Mouse (Mus musculus): ENCODE measurements around the gene Exoc3l. TPM values are rescaled to one million over a fixed set of nuclear protein-coding genes. Genes with fewer than 3 reads are reported as not detected.
A peak's percentile ranks its signal among the peaks of the same experiment; 100 is the strongest.

Gene Exoc3l
- polyA plus RNA-seq, 1 experiment from 2014 or later, result 11.2 TPM

DNA sequence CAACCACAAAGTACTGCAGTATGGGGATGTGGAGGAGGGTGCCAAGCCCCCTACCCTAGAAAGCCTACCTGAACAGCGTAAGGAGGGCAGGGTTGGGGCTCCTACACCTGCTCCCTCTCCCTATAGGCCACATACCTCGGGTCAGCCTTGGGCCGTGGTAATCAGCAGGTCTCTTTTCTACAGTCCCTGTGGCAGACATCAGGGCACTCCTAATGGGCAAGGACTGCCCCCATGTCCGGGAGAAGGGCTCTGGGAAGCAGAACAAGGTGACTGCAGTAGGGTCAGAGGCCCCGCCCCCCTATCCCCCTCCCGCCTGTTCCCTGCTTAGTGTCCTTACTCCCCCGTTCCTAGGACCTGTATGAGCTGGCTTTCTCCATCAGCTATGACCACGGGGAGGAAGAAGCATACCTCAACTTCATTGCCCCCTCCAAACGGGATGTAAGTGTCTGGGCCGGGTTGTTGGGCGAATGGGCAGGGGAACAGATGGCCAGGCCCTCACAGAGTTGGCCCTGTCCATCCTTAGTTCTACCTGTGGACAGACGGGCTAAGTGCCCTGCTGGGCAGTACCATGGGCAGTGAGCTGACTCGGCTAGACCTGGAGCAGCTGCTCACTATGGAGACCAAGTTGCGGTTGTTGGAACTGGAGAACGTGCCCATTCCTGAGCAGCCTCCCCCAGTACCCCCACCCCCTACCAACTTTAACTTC is 13.4 kb upstream of the Exoc3l start:
- H3K27ac ChIP-seq, result no peak overlapping the region
- H3K4me1 ChIP-seq, result peaks cover 20% of the 10 kb centered on the region
- peaks cover 84% of the 10 kb centered on the region for H3K36me3 ChIP-seq (replicated peaks)
- no peaks in the 10 kb centered on the region for H3K27me3 ChIP-seq
- H3K4me3 ChIP-seq (replicated peaks), result no peak overlapping the region
- WGBS, result 84% methylated on average over 15 of the region's 15 CpGs
- no peaks in the 10 kb centered on the region for H3K9me3 ChIP-seq
- H3K4me2 ChIP-seq, result no peak overlapping the region
- H3K9ac ChIP-seq, result no peak overlapping the region
- no peak for ATAC-seq (ENCODE audit: low FRiP score)

DNA sequence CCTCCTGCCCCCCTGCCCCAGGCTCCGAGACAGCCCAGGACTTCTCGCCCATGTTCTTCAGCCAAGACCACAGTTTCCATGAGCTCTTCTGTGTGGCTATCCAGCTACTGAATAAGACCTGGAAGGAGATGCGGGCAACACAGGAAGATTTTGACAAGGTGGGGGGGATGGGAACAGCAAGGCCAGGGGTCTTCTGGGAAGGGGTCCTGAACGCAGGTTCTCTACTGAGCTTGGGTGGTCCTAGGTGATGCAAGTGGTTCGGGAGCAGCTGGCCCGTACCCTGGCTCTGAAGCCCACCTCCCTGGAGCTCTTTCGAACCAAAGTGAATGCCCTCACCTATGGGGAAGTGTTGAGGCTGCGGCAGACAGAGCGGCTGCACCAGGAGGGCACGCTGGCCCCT is 12.5 kb upstream of the Exoc3l start:
- no peak overlapping the region for H3K27ac ChIP-seq
- H3K4me2 ChIP-seq, result no peak overlapping the region
- H3K4me3 ChIP-seq (replicated peaks), result no peak overlapping the region
- H3K36me3 ChIP-seq (replicated peaks), result peaks cover 84% of the 10 kb centered on the region
- H3K4me1 ChIP-seq, result peaks cover 21% of the 10 kb centered on the region
- no peaks in the 10 kb centered on the region for H3K9me3 ChIP-seq
- no peak overlapping the region for H3K9ac ChIP-seq
- 93% methylated on average over 10 of the region's 10 CpGs for WGBS
- no peak for ATAC-seq (ENCODE audit: low FRiP score)
- H3K27me3 ChIP-seq, result no peaks in the 10 kb centered on the region

- Histone ChIP-seq H3K27ac (no peak overlapping the region), H3K4me1 (peaks cover 21% of the 10 kb centered on the region)
- WGBS, result 93% methylated on average over 13 of the region's 13 CpGs
These were observed 11.8 kb upstream of the Exoc3l start for GRCm38 (mm10) chr8:105307670-105308069.

GRCm38 (mm10) chr8:105306146-105306691 is 10.3 kb upstream of the Exoc3l start:
- H3K4me1 ChIP-seq, result peaks cover 21% of the 10 kb centered on the region
- 0 out of 2 replicates have a peak overlapping the region, but pooled peaks have one; percentile 29 for H3K9ac ChIP-seq
- H3K27me3 ChIP-seq, result no peaks in the 10 kb centered on the region
- no peak overlapping the region for H3K27ac ChIP-seq
- H3K36me3 ChIP-seq (replicated peaks), result peaks cover 81% of the 10 kb centered on the region
- peak overlapping the region; percentile 45 for H3K4me2 ChIP-seq
- no peaks in the 10 kb centered on the region for H3K9me3 ChIP-seq
- ATAC-seq (ENCODE audit: low FRiP score), result peak; percentile 3; the same call in 1 of the 2 replicates
- 61% methylated on average over 5 of the region's 5 CpGs for WGBS
- H3K4me3 ChIP-seq (replicated peaks), result no peak overlapping the region

More at GRCm38 (mm10) chr8:105307670-105308069, 11.8 kb upstream of the Exoc3l start:
- no peak overlapping the region for H3K9ac ChIP-seq
- H3K36me3 ChIP-seq (replicated peaks), result peaks cover 82% of the 10 kb centered on the region
- no peak for ATAC-seq (ENCODE audit: low FRiP score)
- no peak overlapping the region for H3K4me3 ChIP-seq (replicated peaks)
- H3K9me3 ChIP-seq, result no peaks in the 10 kb centered on the region
- H3K4me2 ChIP-seq, result no peak overlapping the region
- H3K27me3 ChIP-seq, result no peaks in the 10 kb centered on the region

DNA sequence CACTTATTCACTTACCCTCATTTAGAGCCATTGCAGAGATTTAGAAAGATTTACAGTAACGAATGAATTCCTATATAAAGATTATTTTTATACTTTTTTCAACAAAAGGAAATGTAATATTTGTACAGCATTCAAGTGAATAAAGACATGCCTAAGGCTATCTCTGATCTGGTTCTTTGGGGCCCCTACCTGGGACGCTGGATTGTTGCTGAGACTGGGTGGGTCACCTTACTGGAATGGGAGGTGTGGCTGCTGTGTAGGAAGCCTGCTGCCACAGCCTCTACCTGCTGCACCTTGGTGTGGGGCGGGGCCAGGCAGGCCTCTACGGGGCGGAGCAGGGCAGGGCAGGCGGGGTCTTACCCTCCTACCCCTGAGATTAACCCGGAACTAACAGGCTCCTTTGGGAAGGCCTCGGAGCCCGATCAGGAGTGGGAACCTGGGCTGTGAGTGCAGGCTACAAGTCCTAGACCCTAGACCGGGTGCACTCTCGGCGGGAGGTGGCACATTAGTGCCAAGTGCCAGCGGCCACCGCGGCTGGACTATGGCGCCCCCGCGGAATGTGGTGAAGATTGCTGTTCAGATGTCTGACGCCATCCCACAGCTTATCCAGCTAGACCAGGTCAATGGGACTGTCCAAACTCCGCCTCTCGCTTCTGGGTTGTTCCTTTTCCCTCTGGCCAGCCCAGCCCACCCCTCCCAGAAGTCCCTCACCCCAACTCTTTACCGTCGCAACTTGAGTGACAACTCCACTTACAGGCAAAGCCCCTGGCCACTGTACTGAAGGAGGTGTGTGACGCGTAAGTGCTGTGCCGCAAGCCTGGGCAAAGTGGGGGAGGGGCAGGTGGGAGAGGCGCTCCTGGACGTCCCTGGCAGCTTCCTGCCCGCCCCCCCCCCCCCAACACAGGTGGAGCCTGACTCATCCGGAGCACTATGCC is 9.6 kb upstream of the Exoc3l start, which contains the start of gene Elmo3:
TSS of gene Elmo3 (plus strand) at position 391 of the 935 bp plus-strand sequence.
- H3K4me3 ChIP-seq (replicated peaks), result peak within 1 kb of the TSS; percentile 17
- peaks cover 21% of the 10 kb centered on the region for H3K4me1 ChIP-seq
- no peak within 1 kb of the TSS for H3K27ac ChIP-seq
- no peaks in the 10 kb centered on the region for H3K27me3 ChIP-seq
- H3K4me2 ChIP-seq, result peak within 1 kb of the TSS; percentile 45
- H3K36me3 ChIP-seq (replicated peaks), result peaks cover 88% of the 10 kb centered on the region
- ATAC-seq (ENCODE audit: low FRiP score), result peak; percentile 54
- peak within 1 kb of the TSS; percentile 29; the same call in 1 of the 2 replicates for H3K9ac ChIP-seq
- no peaks in the 10 kb centered on the region for H3K9me3 ChIP-seq
- 8% methylated on average over 29 of the region's 30 CpGs for WGBS

DNA sequence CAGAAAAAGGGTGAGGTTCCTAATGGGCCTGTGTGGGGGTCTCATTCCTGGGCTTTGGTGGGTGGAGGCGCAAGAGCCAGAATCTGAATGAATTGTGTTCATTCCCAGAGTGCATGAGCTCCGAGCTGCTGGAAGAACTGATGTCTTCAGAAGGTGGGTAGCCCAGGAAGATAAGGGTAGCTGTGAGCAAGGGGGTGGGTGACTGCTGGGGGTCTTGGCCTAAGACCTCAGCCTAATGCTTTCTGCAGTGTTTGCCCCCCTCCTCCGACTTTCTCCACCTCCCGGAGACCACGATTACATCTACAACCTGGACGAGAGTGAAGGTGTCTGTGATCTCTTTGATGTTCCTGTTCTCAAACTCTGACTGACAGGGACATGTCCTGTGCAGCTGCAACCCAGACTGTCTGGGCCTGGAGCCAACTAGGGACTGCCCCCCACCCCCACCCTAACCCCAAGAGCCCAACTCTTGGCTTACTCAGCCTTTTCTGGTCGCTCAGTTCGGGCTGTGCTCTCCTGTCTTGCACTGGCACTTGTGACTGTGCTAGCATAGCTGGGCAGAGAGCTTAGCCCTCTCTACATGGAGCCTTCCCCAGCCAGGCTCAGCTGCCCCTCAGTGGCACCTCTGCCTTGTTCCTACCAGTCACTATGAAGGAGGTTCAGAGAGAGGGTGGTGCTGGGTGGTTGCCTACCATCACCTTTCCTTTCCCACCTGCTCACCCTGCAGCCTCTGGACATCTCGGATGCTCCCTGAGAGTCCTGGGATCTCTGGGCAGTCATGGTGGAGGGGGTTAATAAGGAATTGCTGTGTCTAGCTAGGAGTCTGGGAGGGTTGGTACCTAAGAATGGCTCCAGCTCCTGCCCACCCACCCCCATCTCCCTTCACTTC is 8.7 kb upstream of the Exoc3l start:
- peak; percentile 10; the same call in 1 of the 2 replicates for ATAC-seq (ENCODE audit: low FRiP score)
- Histone ChIP-seq H3K9me3 (no peaks in the 10 kb centered on the region), H3K4me1 (peaks cover 21% of the 10 kb centered on the region), H3K27me3 (no peaks in the 10 kb centered on the region), H3K9ac (no peak overlapping the region), H3K27ac (no peak overlapping the region), H3K4me3 (replicated peaks) (no peak overlapping the region), H3K4me2 (no peak overlapping the region), H3K36me3 (replicated peaks) (peaks cover 90% of the 10 kb centered on the region)
- WGBS, result 84% methylated on average over 9 of the region's 9 CpGs

DNA sequence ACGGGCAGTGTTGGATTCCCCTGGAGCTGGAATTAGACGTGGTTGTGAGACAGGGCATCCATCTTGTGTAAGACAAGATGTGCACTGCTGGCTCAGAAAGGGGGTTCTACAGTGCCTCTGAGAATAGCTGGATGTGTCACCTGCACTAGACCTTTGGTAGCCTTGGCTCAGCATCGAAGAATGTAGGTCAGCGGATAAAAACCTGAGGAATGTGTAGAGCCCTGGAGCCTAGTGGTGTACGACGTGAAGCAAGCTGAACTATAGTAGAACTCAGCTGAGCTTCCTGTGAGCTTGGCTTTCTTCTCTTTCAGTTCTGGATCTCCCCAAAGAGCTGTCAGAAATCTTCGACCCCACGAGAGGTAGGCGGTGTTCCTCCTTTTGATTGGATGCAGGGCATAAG is 8.0 kb upstream of the Exoc3l start:
- 86% methylated on average over 9 of the region's 9 CpGs for WGBS
- Histone ChIP-seq H3K27me3 (no peaks in the 10 kb centered on the region), H3K9me3 (no peaks in the 10 kb centered on the region), H3K4me2 (no peak overlapping the region), H3K27ac (no peak overlapping the region), H3K36me3 (replicated peaks) (peaks cover 86% of the 10 kb centered on the region), H3K4me3 (replicated peaks) (no peak overlapping the region), H3K4me1 (peaks cover 23% of the 10 kb centered on the region), H3K9ac (no peak overlapping the region)
- ATAC-seq (ENCODE audit: low FRiP score), result no peak

DNA sequence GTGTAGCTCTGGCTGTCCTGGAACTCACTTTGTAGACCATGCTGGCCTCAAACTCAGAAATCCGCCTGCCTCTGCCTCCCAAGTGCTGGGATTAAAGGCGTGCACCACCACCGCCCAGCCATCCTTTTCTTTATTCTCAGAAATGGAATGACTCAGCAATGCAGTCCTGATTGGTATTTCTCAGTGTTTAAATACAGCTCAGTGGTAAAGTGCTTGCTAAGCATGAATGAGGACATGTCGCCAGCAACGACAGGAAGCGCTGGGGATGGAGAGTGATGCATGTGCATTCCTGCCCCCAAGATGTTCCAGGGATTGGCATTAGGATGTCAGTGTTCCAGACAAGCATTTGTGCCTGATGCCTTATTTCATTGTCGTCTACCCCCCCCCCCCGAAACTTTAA is 7.5 kb upstream of the Exoc3l start:
- H3K27ac ChIP-seq, result no peak overlapping the region
- H3K4me2 ChIP-seq, result no peak overlapping the region
- H3K4me3 ChIP-seq (replicated peaks), result no peak overlapping the region
- peaks cover 85% of the 10 kb centered on the region for H3K36me3 ChIP-seq (replicated peaks)
- no peak for ATAC-seq (ENCODE audit: low FRiP score)
- peaks cover 28% of the 10 kb centered on the region for H3K4me1 ChIP-seq
- H3K27me3 ChIP-seq, result no peaks in the 10 kb centered on the region
- 94% methylated on average over 8 of the region's 8 CpGs for WGBS
- H3K9ac ChIP-seq, result no peak overlapping the region
- no peaks in the 10 kb centered on the region for H3K9me3 ChIP-seq

- H3K9me3 ChIP-seq, result no peaks in the 10 kb centered on the region
- ATAC-seq (ENCODE audit: low FRiP score), result no peak
- 94% methylated on average over 8 of the region's 8 CpGs for WGBS
- peaks cover 3% of the 10 kb centered on the region for H3K27me3 ChIP-seq
- no peak overlapping the region for H3K27ac ChIP-seq
- H3K4me3 ChIP-seq (replicated peaks), result no peak overlapping the region
- H3K36me3 ChIP-seq (replicated peaks), result peaks cover 57% of the 10 kb centered on the region
- H3K4me1 ChIP-seq, result peaks cover 27% of the 10 kb centered on the region
- no peak overlapping the region for H3K4me2 ChIP-seq
- H3K9ac ChIP-seq, result no peak overlapping the region
These were observed 4.1 kb upstream of the Exoc3l start for GRCm38 (mm10) chr8:105299962-105300361.

GRCm38 (mm10) chr8:105298351-105299252 is 2.7 kb upstream of the Exoc3l start:
- Histone ChIP-seq H3K9me3 (no peaks in the 10 kb centered on the region), H3K27me3 (peaks cover 3% of the 10 kb centered on the region), H3K4me2 (peak overlapping the region; percentile 98), H3K4me1 (peaks cover 19% of the 10 kb centered on the region), H3K4me3 (replicated peaks) (peak overlapping the region; percentile 86), H3K9ac (peak overlapping the region; percentile 89), H3K27ac (0 out of 2 replicates have a peak overlapping the region, but pooled peaks have one; percentile 59), H3K36me3 (replicated peaks) (peaks cover 44% of the 10 kb centered on the region)
- no peak for ATAC-seq (ENCODE audit: low FRiP score)
- 69% methylated on average over 18 of the region's 18 CpGs for WGBS
